Mouse (Mus musculus) midbrain, embryonic 10.5 days (tissue): ENCODE results near the gene Ngb. TPM values are rescaled to one million over a fixed set of nuclear protein-coding genes. Genes with fewer than 3 reads are reported as not detected.

ENCODE experiments used
- DNase-seq: peaks from one replicate; pipeline ENCODE4 v3.0.0-alpha.2; 2017; ENCODE audit warnings: low spot score
- H3K27ac ChIP-seq: fragments of 300-500 bp; sonication (generic); replicated peaks from 2 replicates; pipeline ENCODE4 v1.5.1; 2016; ENCODE audit warnings: mild to moderate bottlenecking
- H3K27me3 ChIP-seq: fragments of 300-500 bp; sonication (generic); 2 replicates; pipeline ENCODE4 v1.6.1; 2016; ENCODE audit warnings: low read depth, mild to moderate bottlenecking; ENCODE audit not compliant: poor library complexity, severe bottlenecking
- H3K36me3 ChIP-seq: fragments of 300-500 bp; sonication (generic); 2 replicates; pipeline ENCODE4 v1.6.1; 2016; ENCODE audit warnings: mild to moderate bottlenecking, moderate library complexity
- H3K4me1 ChIP-seq: fragments of 300-500 bp; sonication (generic); 2 replicates; pipeline ENCODE4 v1.6.1; 2016
- H3K4me3 ChIP-seq: fragments of 300-500 bp; sonication (generic); 2 replicates; pipeline ENCODE4 v1.5.1; 2016; ENCODE audit warnings: mild to moderate bottlenecking, moderate library complexity
- H3K9me3 ChIP-seq: fragments of 300-500 bp; sonication (generic); replicated peaks from 2 replicates; pipeline ENCODE4 v1.6.1; 2016; ENCODE audit warnings: mild to moderate bottlenecking
- WGBS: fragments of 180-500 bp; shearing (Covaris S2); methylation state at CpG from one replicate; pipeline ENCODE4 v1.1.7; 2016; 5-methylcytosine and 5-hydroxymethylcytosine counted together
- polyA plus RNA-seq: library from polyadenylated mRNA; unstranded; fragments of >200 nt; fragmentation: Nextera tagmentation; extraction: Ambion mirVana; gene quantifications from 2 replicates; pipeline ENCODE4 v1.2.1, GENCODE M21; 2016

Gene Ngb
- polyA plus RNA-seq, 1 experiment from 2014 or later, result 0.62 TPM

DNA sequence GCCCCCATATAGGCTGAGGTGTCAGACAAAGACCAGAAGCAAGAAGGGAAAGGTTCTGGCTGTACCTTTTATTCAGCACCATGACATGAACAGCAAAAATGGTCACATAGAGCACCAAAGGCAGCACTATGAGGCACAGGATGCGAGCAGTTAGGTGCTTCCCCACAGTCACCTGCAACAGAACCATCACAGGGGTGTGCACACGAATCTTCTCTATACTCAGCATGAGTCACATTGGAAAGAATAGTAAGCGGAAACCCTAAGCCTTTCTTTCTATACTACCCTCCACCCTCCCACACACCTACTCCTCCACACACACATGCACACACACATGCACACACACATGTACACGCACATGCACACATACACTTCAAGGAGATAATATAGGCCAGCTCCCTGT is 27.9 kb upstream of the Ngb start:
- 90% methylated on average over 4 of the region's 4 CpGs for WGBS
- no peak overlapping the region for H3K27ac ChIP-seq
- no peak overlapping the region for H3K4me3 ChIP-seq
- H3K36me3 ChIP-seq, result peaks cover 68% of the 10 kb centered on the region
- H3K4me1 ChIP-seq, result no peaks in the 10 kb centered on the region
- DNase-seq, result no peak
- H3K27me3 ChIP-seq, result no peaks in the 10 kb centered on the region
- H3K9me3 ChIP-seq, result no peaks in the 10 kb centered on the region

DNA sequence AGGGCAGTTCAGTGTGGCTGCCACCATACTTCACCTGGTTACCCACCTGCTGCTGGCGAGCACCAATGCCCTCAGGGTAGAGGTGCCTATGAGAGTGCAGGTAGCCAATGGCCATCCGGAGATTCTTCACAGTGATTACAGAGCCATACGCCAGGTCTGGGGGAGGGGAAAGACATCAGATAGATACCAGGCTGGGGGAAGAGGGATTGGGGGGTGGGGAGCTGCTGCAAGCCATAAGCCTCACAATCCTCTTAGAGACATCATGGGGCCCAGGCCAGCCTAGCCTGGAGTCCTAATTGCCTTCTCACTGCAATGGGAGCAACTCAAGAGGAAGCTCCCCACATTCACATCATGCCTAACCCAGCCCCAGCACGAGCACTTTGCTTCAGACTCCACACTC is 24.9 kb upstream of the Ngb start:
- no peak overlapping the region for H3K4me3 ChIP-seq
- no peaks in the 10 kb centered on the region for H3K4me1 ChIP-seq
- no peak for DNase-seq
- H3K27ac ChIP-seq, result no peak overlapping the region
- H3K27me3 ChIP-seq, result no peaks in the 10 kb centered on the region
- peaks cover 71% of the 10 kb centered on the region for H3K36me3 ChIP-seq
- H3K9me3 ChIP-seq, result no peaks in the 10 kb centered on the region
- 60% methylated on average over 4 of the region's 4 CpGs for WGBS

- Histone ChIP-seq H3K9me3 (no peaks in the 10 kb centered on the region), H3K27ac (no peak overlapping the region), H3K36me3 (peaks cover 60% of the 10 kb centered on the region), H3K27me3 (no peaks in the 10 kb centered on the region), H3K4me3 (no peak overlapping the region), H3K4me1 (no peaks in the 10 kb centered on the region)
- no peak for DNase-seq
- WGBS, result 94% methylated on average over 4 of the region's 4 CpGs
Observed at GRCm38 (mm10) chr12:87121918-87122589, 19.7 kb upstream of the Ngb start.

DNA sequence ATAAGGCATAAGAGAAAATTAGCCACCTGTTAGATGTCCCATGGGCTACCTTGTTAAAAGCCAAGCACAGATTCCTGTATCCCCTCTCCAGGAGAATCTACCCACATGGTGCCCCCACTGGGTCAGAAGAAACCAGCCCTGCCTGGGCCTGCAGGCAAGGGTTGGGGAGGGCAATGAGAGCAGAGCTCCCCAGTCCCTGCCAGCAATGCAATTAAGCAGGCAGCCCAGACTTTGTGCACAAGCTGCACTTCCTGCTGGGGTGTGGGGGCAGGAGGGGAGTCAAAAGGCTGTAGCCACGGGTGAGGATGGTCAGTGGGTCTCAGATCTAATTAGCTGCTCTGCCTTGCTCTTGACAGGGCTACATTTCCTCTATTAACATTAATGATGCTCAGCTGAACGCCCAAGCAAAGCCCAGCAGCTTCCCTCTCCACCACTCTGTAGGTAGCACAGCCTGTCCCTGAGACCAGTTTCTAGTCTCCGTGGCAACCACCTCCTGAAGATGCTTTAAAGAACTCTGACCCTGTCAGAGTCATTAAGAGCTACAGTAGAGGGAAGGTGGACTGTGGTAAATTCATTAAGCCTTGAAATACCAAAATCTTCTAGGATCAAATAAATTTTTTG is 5.1 kb upstream of the Ngb start:
- Histone ChIP-seq H3K4me3 (no peak overlapping the region), H3K27me3 (peaks cover 16% of the 10 kb centered on the region), H3K27ac (no peak overlapping the region), H3K9me3 (no peaks in the 10 kb centered on the region), H3K4me1 (peaks cover 1% of the 10 kb centered on the region), H3K36me3 (peaks cover 41% of the 10 kb centered on the region)
- DNase-seq, result no peak
- 45% methylated on average over 3 of the region's 3 CpGs for WGBS

DNA sequence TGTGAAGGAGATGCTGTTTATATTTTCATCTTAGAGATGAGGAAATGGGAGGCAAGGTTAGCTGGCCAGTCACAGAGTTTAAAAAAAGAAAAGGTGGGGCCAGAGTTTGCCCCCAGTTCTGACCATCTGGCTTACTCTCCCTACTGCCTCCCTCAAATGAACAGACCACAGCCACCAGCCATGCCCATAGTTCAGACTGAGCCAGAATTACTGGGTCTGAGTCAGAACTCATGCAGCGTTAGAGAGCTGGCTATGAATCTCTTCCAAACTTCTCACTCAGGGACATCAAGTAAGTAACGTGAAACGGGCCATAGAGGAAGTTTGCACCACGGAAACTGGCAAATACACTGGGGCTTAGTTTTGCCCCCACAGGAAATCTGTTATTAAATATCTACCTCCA is 2.5 kb upstream of the Ngb start:
- Histone ChIP-seq H3K27ac (no peak overlapping the region), H3K4me1 (peaks cover 13% of the 10 kb centered on the region), H3K27me3 (peaks cover 43% of the 10 kb centered on the region), H3K36me3 (peaks cover 18% of the 10 kb centered on the region), H3K9me3 (no peaks in the 10 kb centered on the region), H3K4me3 (no peak overlapping the region)
- no peak for DNase-seq
- WGBS, result 91% methylated on average over 4 of the region's 4 CpGs

- WGBS, result 94% methylated on average over 4 of the region's 4 CpGs
- peaks cover 4% of the 10 kb centered on the region for H3K36me3 ChIP-seq
- DNase-seq, result no peak
- H3K4me1 ChIP-seq, result peaks cover 13% of the 10 kb centered on the region
- H3K27ac ChIP-seq, result no peak overlapping the region
- H3K9me3 ChIP-seq, result no peaks in the 10 kb centered on the region
- no peak overlapping the region for H3K4me3 ChIP-seq
- H3K27me3 ChIP-seq, result peaks cover 45% of the 10 kb centered on the region
Observed at GRCm38 (mm10) chr12:87103471-87103870, 1.1 kb upstream of the Ngb start.

- 74% methylated on average over 4 of the region's 4 CpGs for WGBS
- Histone ChIP-seq H3K4me1 (peaks cover 13% of the 10 kb centered on the region), H3K27me3 (peaks cover 45% of the 10 kb centered on the region), H3K4me3 (no peak overlapping the region), H3K9me3 (no peaks in the 10 kb centered on the region), H3K27ac (no peak overlapping the region), H3K36me3 (no peaks in the 10 kb centered on the region)
- DNase-seq, result no peak
Observed at GRCm38 (mm10) chr12:87100331-87100730, 2.0 kb downstream of the Ngb start.

GRCm38 (mm10) chr12:87093671-87094070 is 8.7 kb downstream of the Ngb start:
- no peak for DNase-seq
- H3K4me3 ChIP-seq, result no peak overlapping the region
- H3K27ac ChIP-seq, result no peak overlapping the region
- H3K27me3 ChIP-seq, result no peaks in the 10 kb centered on the region
- no peaks in the 10 kb centered on the region for H3K4me1 ChIP-seq
- WGBS, result 75% methylated on average over 6 of the region's 6 CpGs
- H3K36me3 ChIP-seq, result no peaks in the 10 kb centered on the region
- no peaks in the 10 kb centered on the region for H3K9me3 ChIP-seq

DNA sequence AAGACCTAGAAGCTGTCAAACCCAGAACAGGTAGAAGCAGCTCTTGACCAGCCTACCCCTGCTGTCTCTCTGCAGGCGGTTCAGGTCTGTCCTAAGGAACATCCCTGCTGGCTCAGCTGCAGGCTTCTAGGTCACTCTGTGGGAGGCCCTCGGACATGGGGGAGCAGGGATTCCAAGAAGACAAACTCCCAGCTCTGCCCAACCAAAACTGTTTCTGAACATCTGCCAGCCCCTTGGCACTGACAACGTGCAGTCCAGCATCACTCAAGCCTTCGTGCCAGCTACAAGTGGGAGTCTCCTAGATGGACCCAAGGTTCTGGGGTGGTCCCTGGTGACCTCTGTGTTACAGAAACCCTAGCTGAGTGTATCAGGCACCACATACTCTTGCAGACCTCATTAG is 9.1 kb downstream of the Ngb start:
- no peak overlapping the region for H3K27ac ChIP-seq
- H3K27me3 ChIP-seq, result no peaks in the 10 kb centered on the region
- no peaks in the 10 kb centered on the region for H3K9me3 ChIP-seq
- no peak overlapping the region for H3K4me3 ChIP-seq
- DNase-seq, result no peak
- H3K4me1 ChIP-seq, result no peaks in the 10 kb centered on the region
- no peaks in the 10 kb centered on the region for H3K36me3 ChIP-seq
- WGBS, result 79% methylated on average over 4 of the region's 4 CpGs

GRCm38 (mm10) chr12:87091916-87092315 is 10.4 kb downstream of the Ngb start:
- WGBS, result 85% methylated on average over 2 of the region's 2 CpGs
- Histone ChIP-seq H3K4me1 (no peaks in the 10 kb centered on the region), H3K36me3 (no peaks in the 10 kb centered on the region), H3K9me3 (no peaks in the 10 kb centered on the region), H3K27me3 (no peaks in the 10 kb centered on the region), H3K27ac (no peak overlapping the region), H3K4me3 (no peak overlapping the region)
- DNase-seq, result no peak

DNA sequence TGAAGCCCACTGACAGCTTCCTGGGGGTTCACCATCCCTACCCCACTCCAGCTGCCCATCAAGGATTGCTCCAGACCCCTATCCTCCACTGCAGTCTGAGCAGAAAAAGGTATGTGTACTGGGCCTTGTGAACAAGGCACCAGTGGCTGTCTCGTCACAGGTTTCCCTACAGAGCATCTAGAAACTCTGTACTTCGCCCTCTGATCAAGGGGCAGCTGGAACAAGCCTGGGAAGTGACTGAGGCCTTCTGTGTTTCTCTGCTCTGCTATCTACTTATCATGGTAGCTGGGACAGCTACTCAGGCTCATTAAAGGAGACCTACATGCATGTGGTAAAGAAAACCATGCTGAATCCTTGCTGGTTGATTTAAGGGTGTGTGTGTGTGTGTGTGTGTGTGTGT is 12.6 kb downstream of the Ngb start:
- Histone ChIP-seq H3K9me3 (no peaks in the 10 kb centered on the region), H3K36me3 (no peaks in the 10 kb centered on the region), H3K27ac (no peak overlapping the region), H3K4me1 (no peaks in the 10 kb centered on the region), H3K27me3 (no peaks in the 10 kb centered on the region), H3K4me3 (no peak overlapping the region)
- WGBS, result 81% methylated on average over 2 of the region's 2 CpGs
- no peak for DNase-seq

DNA sequence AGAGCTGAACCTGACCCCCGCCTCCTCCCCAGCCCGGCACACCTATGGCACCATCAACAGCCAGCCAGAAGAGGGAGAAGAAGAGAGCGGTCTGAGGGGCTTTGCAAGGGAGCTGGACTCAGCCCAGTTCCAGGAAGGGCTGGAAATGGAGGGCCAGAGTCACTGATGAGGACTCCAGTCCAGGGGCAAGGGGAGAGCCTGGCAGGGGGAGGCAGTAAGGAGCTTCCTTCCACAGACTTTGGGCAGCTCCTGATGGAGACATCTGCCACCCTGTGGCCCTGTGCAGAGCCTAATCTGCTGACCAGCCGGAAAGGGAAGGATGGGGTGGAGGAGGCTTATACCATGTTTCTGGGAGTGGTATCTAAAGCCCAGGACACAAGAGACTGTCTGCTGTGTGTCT is 13.1 kb downstream of the Ngb start:
- DNase-seq, result no peak
- H3K27me3 ChIP-seq, result no peaks in the 10 kb centered on the region
- no peaks in the 10 kb centered on the region for H3K4me1 ChIP-seq
- H3K36me3 ChIP-seq, result no peaks in the 10 kb centered on the region
- H3K4me3 ChIP-seq, result no peak overlapping the region
- no peaks in the 10 kb centered on the region for H3K9me3 ChIP-seq
- 77% methylated on average over 4 of the region's 4 CpGs for WGBS
- no peak overlapping the region for H3K27ac ChIP-seq

DNA sequence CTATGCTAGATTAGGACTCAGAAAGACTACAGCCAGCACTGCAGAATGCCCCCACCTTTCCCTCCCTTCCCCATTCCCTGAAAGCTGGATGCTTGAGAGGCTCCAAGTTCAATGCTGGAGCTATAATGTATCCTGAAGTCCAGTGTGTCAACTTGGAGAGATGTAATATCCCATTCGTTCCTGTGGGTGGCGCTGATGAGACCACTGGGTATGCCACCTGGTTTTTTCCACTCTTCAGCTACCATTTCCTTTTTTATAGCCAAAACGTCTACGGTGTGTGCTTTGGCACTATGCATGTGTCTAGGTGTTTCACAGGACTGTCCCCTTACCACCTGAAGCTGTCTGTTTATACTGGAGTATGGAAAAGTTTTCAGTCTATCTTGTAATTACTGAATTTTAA is 14.0 kb downstream of the Ngb start:
- no peak overlapping the region for H3K4me3 ChIP-seq
- DNase-seq, result no peak
- H3K9me3 ChIP-seq, result no peaks in the 10 kb centered on the region
- WGBS, result 44% methylated on average over 4 of the region's 4 CpGs
- H3K4me1 ChIP-seq, result no peaks in the 10 kb centered on the region
- H3K36me3 ChIP-seq, result no peaks in the 10 kb centered on the region
- no peaks in the 10 kb centered on the region for H3K27me3 ChIP-seq
- H3K27ac ChIP-seq, result no peak overlapping the region
